Mouse (Mus musculus): ENCODE measurements around the gene Syn1.
A peak's percentile ranks its signal among the peaks of the same experiment; 100 is the strongest.

The Syn1 gene

GRCm38 (mm10) chrX:20862105-20863065, 58.4 kb downstream of the Syn1 start:
- DNase-seq (ENCODE audit: low spot score), result no peak

- no peak for DNase-seq (ENCODE audit: low spot score)
Observed at GRCm38 (mm10) chrX:20861453-20862104, 59.2 kb downstream of the Syn1 start.

- no peak for DNase-seq (ENCODE audit: low spot score)
Observed at GRCm38 (mm10) chrX:20853794-20854193, 67.0 kb downstream of the Syn1 start.

- DNase-seq (ENCODE audit: low spot score), result peak; percentile 94
Observed at GRCm38 (mm10) chrX:20848256-20848984, 72.4 kb downstream of the Syn1 start.

- no peak for DNase-seq (ENCODE audit: low spot score)
Observed at GRCm38 (mm10) chrX:20847816-20848215, 73.0 kb downstream of the Syn1 start.

- no peak for DNase-seq (ENCODE audit: low spot score)
Observed at GRCm38 (mm10) chrX:20847232-20847631, 73.6 kb downstream of the Syn1 start.

DNA sequence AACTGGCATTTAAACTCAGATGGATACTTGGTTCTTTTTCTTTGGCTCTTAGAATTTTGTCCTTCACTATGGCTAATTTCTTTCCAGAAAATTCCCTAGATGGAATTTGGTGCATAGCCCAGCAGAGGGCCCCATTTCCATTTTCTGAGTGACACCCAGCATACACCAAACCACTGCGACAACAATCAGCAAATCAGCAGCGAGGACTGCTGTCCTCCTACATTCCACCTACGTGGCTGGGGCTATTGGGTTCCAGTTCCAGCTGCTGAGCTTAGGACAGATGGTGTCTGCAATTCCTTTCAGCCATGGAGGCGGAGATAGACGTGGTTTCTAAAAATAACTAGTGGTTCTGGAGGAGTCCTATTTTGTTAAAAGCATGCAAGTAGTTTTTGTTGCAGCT, 91.9 kb downstream of the Syn1 start:
- DNase-seq (ENCODE audit: low spot score), result no peak

- peak; percentile 45 for DNase-seq (ENCODE audit: low spot score)
Observed at GRCm38 (mm10) chrX:20819708-20820426, 100.9 kb downstream of the Syn1 start.

DNA sequence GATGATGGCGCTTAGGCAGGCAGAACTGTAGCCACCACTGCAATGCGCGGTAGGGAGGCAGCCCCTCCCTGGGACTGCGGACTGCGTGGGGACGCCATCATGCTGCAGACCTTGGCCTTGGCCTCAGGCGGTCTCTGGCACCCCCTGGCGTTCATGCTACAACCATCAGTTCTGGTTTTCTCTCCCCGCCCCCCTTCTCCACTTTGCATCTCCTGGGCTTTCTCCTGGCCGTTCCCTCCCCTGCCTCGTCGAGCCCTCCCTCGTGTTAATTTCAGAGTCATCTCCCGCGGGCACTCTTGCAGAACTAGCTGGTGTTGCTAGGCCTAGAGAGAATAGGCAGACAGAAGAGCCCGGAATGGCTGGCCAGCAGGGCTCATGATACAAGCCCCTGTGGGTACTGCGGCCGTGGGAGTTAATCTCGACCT, 101.6 kb downstream of the Syn1 start:
- peak; percentile 82 for DNase-seq (ENCODE audit: low spot score)

- DNase-seq (ENCODE audit: low spot score), result peak; percentile 29
Observed at GRCm38 (mm10) chrX:20816974-20817373, 103.8 kb downstream of the Syn1 start.

Data from T-cell, adult 2 months (primary cell).